Mouse (Mus musculus): ENCODE results near the gene Pebp1.

Gene Pebp1

GRCm38 (mm10) chr5:117240761-117241322, 46.6 kb downstream of the Pebp1 start:
- no peak for DNase-seq (ENCODE audit: low spot score)

GRCm38 (mm10) chr5:117240321-117240731, 47.1 kb downstream of the Pebp1 start:
- no peak for DNase-seq (ENCODE audit: low spot score)

- no peak for DNase-seq (ENCODE audit: low spot score)
These were observed 48.3 kb downstream of the Pebp1 start for GRCm38 (mm10) chr5:117239106-117239505.

- no peak for DNase-seq (ENCODE audit: low spot score)
These were observed 50.9 kb downstream of the Pebp1 start for GRCm38 (mm10) chr5:117236540-117236939.

Data from yolk sac, embryonic 10.5 days (tissue).